Mouse (Mus musculus): Measurements from ENCODE around the gene Npas1. TPM values are rescaled to one million over a fixed set of nuclear protein-coding genes. Genes with fewer than 3 reads are reported as not detected.

The Npas1 gene
- polyA plus RNA-seq, 1 experiment, result not detected

- H3K4me1 ChIP-seq (ENCODE audit: control insufficient read depth, insufficient read depth, low read length), result no peaks in the 10 kb centered on the region
- WGBS, result 90% methylated on average over 9 of the region's 9 CpGs
- no peak overlapping the region for H3K27ac ChIP-seq (ENCODE audit: control insufficient read depth, insufficient read depth, low read depth, low read length, poor library complexity)
Measured at GRCm38 (mm10) chr7:16423731-16424130, 53.8 kb downstream of the Npas1 start.

DNA sequence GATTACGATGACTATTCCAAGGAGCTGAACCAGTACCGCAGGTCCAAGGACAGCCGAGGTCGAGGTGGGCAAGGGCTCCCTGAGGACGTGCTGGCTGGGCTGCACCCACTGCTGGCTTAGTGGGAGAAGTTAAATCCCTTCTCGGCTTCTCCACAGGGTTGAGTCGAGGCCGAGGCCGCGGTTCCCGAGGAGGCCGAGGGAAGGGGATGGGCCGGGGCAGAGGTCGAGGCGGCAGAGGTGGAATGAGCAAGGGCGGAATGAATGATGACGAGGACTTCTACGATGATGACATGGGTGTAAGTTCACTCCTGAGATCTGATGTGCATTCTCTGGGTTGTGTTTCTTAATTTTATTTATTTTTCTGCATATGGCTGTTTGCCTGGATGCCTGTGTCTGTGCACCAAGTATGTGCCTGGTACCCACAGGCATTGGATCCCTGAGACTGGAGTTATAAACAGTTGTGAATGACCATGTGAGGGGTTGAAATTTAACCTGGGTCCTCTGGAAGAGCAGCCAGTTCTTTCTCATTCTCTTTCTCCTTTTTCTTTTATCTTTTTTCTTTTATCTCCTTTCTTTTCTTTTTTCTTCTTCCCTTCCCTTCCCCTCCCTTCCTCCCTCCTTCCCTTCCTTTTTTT lies 55.2 kb downstream of the Npas1 start:
- WGBS, result 93% methylated on average over 18 of the region's 18 CpGs
- no peak overlapping the region for H3K4me3 ChIP-seq (replicated peaks; ENCODE audit: control insufficient read depth, low read depth, low read length)
- TF ChIP-seq CTCF (IDR thresholded peaks at IDR 0.05; ENCODE audit: control insufficient read depth, insufficient read depth, low read length) (no peak), POLR2A (IDR thresholded peaks at IDR 0.05; ENCODE audit: borderline replicate concordance, control insufficient read depth, low read depth, low read length) (no peak)
- no peak overlapping the region for H3K27ac ChIP-seq (ENCODE audit: control insufficient read depth, insufficient read depth, low read depth, low read length, poor library complexity)
- no peaks in the 10 kb centered on the region; the same call in 1 of the 2 replicates for H3K4me1 ChIP-seq (ENCODE audit: control insufficient read depth, insufficient read depth, low read length)

More at GRCm38 (mm10) chr7:16423731-16424130, 53.8 kb downstream of the Npas1 start:
- no peak for TF ChIP-seq CTCF (IDR thresholded peaks at IDR 0.05; ENCODE audit: control insufficient read depth, insufficient read depth, low read length)
- no peak for TF ChIP-seq POLR2A (IDR thresholded peaks at IDR 0.05; ENCODE audit: borderline replicate concordance, control insufficient read depth, low read depth, low read length)
- no peak overlapping the region for H3K4me3 ChIP-seq (replicated peaks; ENCODE audit: control insufficient read depth, low read depth, low read length)

- TF ChIP-seq POLR2A (IDR thresholded peaks at IDR 0.05; ENCODE audit: borderline replicate concordance, control insufficient read depth, low read depth, low read length) (no peak), CTCF (IDR thresholded peaks at IDR 0.05; ENCODE audit: control insufficient read depth, insufficient read depth, low read length) (no peak)
- H3K4me3 ChIP-seq (replicated peaks; ENCODE audit: control insufficient read depth, low read depth, low read length), result no peak overlapping the region
- H3K27ac ChIP-seq (ENCODE audit: control insufficient read depth, insufficient read depth, low read depth, low read length, poor library complexity), result no peak overlapping the region
- no peaks in the 10 kb centered on the region; the same call in 1 of the 2 replicates for H3K4me1 ChIP-seq (ENCODE audit: control insufficient read depth, insufficient read depth, low read length)
- WGBS, result 91% methylated on average over 8 of the region's 8 CpGs
Measured at GRCm38 (mm10) chr7:16420493-16421118, 56.9 kb downstream of the Npas1 start.

DNA sequence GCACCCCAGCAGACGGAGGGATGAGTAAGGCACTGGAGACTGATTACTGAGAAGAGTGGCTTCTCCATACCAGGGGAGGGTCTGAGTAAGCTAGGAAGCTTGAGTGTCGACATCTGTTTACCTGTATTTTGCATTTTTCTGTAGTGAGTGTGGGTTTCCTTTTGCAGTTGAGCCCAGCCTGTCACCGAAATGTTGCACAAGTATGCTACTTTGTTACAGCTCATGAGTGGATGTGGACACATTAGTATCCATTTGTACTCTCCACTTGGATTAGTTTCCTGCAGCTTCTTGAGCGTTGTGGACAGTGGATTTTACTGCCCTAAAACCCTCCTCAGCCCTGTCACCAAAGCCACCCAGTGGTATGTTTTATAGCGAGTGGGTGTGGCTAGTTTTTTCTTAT lies 58.8 kb downstream of the Npas1 start:
- peak overlapping the region; percentile 72 for H3K27ac ChIP-seq (ENCODE audit: control insufficient read depth, insufficient read depth, low read depth, low read length, poor library complexity)
- WGBS, result 51% methylated on average over 5 of the region's 5 CpGs

DNA sequence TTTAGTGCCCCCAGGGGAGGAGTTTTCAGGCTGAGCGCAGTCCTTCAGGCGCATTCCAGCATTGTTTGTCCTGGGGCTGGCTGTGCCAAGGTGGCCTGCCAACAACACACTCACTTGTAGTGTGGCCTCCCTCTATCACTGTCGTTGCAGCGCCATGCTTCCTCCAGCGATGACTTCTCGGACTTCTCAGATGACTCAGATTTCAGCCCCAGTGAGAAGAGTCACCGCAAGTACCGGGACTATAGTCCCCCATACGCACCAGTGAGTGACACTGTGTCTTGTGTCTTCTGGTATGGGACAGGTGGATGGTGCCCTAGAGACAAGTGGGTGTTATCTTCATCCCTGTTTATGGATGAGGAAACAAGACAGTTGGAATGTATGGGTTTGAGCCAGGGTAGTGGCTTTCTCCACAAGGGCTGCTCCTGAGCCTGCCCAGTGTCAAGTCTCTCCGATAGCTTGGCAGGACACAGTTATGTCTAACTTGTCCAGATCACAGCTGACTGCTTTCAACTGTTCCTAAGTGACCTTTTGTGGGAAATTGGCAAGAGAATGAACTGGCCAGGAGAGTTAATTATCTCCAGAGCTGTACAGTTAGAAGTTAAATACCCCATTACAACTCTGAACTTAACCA lies 60.3 kb downstream of the Npas1 start:
- Histone ChIP-seq H3K4me3 (replicated peaks; ENCODE audit: control insufficient read depth, low read depth, low read length) (no peak overlapping the region), H3K27ac (ENCODE audit: control insufficient read depth, insufficient read depth, low read depth, low read length, poor library complexity) (no peak overlapping the region), H3K4me1 (ENCODE audit: control insufficient read depth, insufficient read depth, low read length) (no peaks in the 10 kb centered on the region; the same call in 1 of the 2 replicates)
- TF ChIP-seq POLR2A (IDR thresholded peaks at IDR 0.05; ENCODE audit: borderline replicate concordance, control insufficient read depth, low read depth, low read length) (no peak), CTCF (IDR thresholded peaks at IDR 0.05; ENCODE audit: control insufficient read depth, insufficient read depth, low read length) (no peak)
- WGBS, result 89% methylated on average over 10 of the region's 10 CpGs

More for the DNA sequence above, 58.8 kb downstream of the Npas1 start:
- no peak overlapping the region for H3K4me3 ChIP-seq (replicated peaks; ENCODE audit: control insufficient read depth, low read depth, low read length)
- no peaks in the 10 kb centered on the region; the same call in 1 of the 2 replicates for H3K4me1 ChIP-seq (ENCODE audit: control insufficient read depth, insufficient read depth, low read length)
- TF ChIP-seq POLR2A (IDR thresholded peaks at IDR 0.05; ENCODE audit: borderline replicate concordance, control insufficient read depth, low read depth, low read length) (no peak), CTCF (IDR thresholded peaks at IDR 0.05; ENCODE audit: control insufficient read depth, insufficient read depth, low read length) (no peak)

GRCm38 (mm10) chr7:16415426-16415825 lies 62.1 kb downstream of the Npas1 start:
- Histone ChIP-seq H3K4me1 (ENCODE audit: control insufficient read depth, insufficient read depth, low read length) (peaks cover 1% of the 10 kb centered on the region; the same call in 1 of the 2 replicates), H3K4me3 (replicated peaks; ENCODE audit: control insufficient read depth, low read depth, low read length) (no peak overlapping the region), H3K27ac (ENCODE audit: control insufficient read depth, insufficient read depth, low read depth, low read length, poor library complexity) (no peak overlapping the region)
- 84% methylated on average over 3 of the region's 3 CpGs for WGBS
- no peak for TF ChIP-seq POLR2A (IDR thresholded peaks at IDR 0.05; ENCODE audit: borderline replicate concordance, control insufficient read depth, low read depth, low read length)
- no peak for TF ChIP-seq CTCF (IDR thresholded peaks at IDR 0.05; ENCODE audit: control insufficient read depth, insufficient read depth, low read length)

GRCm38 (mm10) chr7:16412930-16413329 lies 64.6 kb downstream of the Npas1 start:
- H3K4me1 ChIP-seq (ENCODE audit: control insufficient read depth, insufficient read depth, low read length), result peaks cover 1% of the 10 kb centered on the region; the same call in 1 of the 2 replicates
- 96% methylated on average over 2 of the region's 2 CpGs for WGBS
- TF ChIP-seq POLR2A (IDR thresholded peaks at IDR 0.05; ENCODE audit: borderline replicate concordance, control insufficient read depth, low read depth, low read length) (no peak), CTCF (IDR thresholded peaks at IDR 0.05; ENCODE audit: control insufficient read depth, insufficient read depth, low read length) (no peak)
- no peak overlapping the region for H3K4me3 ChIP-seq (replicated peaks; ENCODE audit: control insufficient read depth, low read depth, low read length)
- H3K27ac ChIP-seq (ENCODE audit: control insufficient read depth, insufficient read depth, low read depth, low read length, poor library complexity), result no peak overlapping the region

DNA sequence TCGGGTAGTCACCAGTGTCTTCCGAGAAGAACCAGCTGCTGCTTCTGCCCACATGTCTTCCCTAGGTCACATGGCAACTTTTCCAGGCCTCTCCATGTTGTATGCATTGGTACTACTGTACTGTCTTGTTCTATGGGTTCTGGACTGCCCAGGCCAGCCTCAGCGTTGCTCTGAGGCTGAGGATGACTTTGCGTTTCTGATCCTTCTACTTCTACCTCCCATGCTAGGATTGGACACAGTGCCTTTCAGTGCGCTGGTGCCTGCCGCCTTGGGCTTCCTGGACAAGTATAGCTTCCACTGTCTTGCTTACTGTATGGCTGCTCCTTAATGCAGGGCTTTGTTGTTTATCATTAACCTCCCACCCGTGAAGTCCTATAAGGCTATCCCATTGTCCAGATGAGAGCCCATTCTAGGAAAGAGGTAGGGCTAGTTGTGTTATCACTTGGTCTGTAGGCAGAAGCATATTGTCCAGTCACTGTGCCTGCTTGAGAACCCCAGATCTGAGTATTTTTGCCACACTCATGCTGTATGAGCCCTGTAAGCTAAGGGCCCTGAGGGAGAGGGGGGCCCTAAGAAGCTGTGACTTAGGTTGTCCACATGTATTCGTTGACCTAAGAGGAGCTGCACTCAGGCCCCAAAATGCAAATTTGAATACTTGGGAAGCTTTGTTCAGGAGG lies 65.2 kb downstream of the Npas1 start:
- Histone ChIP-seq H3K4me1 (ENCODE audit: control insufficient read depth, insufficient read depth, low read length) (peaks cover 1% of the 10 kb centered on the region; the same call in 1 of the 2 replicates), H3K4me3 (replicated peaks; ENCODE audit: control insufficient read depth, low read depth, low read length) (no peak overlapping the region), H3K27ac (ENCODE audit: control insufficient read depth, insufficient read depth, low read depth, low read length, poor library complexity) (peak overlapping the region; percentile 30; the same call in 1 of the 2 replicates)
- 69% methylated on average over 8 of the region's 8 CpGs for WGBS
- TF ChIP-seq POLR2A (IDR thresholded peaks at IDR 0.05; ENCODE audit: borderline replicate concordance, control insufficient read depth, low read depth, low read length) (no peak), CTCF (IDR thresholded peaks at IDR 0.05; ENCODE audit: control insufficient read depth, insufficient read depth, low read length) (no peak)
